Mouse (Mus musculus): Measurements from ENCODE around the gene Hps3.
"Not testable (repeated sequence)": the region's sequence is repeated elsewhere in the genome, so short reads cannot be mapped to it uniquely, and the experiment has no call there.

The Hps3 gene

GRCm38 (mm10) chr3:19949401-19949800, 85.7 kb downstream of the Hps3 start:
- DNase-seq (ENCODE audit: low spot score in 2 of 2): not testable (repeated sequence)

GRCm38 (mm10) chr3:19948552-19948951, 86.6 kb downstream of the Hps3 start:
- no peak for DNase-seq (ENCODE audit: low spot score in 2 of 2)

Data from right cerebral cortex, postnatal 36 days (tissue).